Mouse (Mus musculus) right cerebral cortex, postnatal 10 days (tissue): ENCODE measurements around the gene Arnt2.
A peak's percentile ranks its signal among the peaks of the same experiment; 100 is the strongest.

Experiments used
- DNase-seq, 2 experiments: peaks; one replicate each; pipeline ENCODE4 v3.0.0; 2021; ENCODE audit warnings: low spot score in 2 of 2

The Arnt2 gene

DNA sequence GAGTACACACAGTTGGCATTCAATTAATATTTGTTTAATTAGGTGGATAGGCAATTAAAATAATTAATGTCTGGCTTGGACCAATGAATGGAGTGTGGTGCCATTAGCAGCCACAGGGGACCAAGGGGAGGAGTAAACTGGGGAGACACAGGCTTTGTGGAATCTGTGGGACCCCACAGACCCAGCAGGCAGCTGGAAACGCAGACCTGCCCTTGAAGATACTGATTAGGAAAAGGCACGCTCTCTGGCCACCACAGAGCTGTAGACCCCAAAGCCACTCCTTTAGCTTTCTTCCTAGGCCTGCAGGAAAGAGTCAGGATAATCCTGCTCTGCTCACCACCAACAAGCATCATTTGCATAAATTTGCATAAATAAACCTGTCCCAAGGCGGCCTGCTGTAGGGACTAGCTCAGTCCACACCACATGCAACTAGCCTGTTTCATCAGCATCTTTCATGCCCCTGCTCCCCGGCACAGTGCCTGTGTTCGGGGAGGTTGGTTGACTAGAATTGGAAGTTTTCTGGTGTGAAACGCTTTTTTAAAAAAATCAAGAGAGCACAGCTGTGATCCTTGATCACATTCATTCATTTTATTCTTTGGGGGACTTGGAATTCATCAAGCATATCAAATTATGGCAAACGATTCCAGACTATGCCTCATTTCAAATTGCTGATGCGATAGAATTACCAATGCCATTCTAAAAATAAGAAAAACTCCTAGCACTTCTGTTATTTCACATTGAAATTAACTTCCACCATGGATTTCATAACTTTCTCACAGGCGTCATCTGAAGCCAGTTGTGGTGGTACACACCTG, 8.1 kb downstream of the Arnt2 start:
- DNase-seq = no peak

DNA sequence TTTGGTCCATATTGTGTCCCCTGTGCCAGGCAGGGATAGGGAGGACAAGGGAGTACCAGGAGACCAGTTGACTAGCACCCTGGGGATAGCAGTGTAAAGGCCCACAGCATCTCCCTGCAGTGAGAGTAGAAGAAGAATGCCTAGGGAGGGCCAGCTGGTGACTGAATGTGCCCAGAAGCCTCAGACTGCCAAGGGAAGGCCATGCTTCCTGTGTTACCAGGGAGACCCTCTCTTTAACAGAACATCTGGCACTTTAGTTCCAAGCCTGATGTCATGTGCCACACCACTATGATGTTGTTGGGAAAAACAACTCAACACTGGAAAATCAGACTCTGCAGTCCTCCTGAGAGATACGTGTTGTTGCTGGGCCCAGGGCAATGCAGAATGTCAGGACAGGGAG, 12.7 kb downstream of the Arnt2 start:
- DNase-seq = peak in 1 of 2 experiments; percentile 53

DNA sequence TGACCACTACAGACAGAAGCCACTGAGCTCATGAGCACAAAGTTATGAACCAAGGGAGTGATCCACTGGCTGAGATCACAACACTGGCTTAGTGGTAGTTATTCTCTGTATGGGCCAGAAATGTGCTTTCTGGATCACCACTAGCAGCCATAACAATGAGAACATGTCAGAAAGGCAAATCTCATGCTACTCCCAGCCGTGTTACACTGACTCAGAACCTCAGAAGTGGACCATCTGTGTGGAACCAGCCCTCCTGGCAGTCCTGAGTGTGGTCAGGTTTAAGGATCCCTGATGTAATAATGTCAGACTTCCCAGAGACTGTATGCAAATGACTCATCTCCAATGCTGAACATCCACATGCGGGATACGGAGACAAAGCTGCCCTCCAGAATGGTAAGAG, 13.4 kb downstream of the Arnt2 start:
- no peak for DNase-seq

DNA sequence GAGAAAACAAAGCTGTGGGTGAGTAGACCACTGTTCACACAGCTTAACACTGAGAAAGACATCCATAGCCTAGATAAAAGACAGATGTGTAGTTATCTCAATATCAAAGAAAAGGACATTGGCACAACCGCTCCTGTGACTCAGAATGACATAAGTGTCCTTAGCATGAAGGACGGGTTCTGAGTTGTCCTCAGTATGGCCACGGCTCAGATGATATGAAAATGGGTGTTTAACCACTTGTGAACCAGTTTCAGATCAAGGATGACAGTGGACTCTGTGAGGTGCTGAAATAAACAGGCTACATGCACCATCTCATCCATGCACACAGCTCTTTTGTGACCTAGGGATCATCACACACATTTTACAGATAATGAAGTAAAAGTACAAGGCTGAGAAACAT, 22.1 kb downstream of the Arnt2 start:
- DNase-seq = no peak

DNA sequence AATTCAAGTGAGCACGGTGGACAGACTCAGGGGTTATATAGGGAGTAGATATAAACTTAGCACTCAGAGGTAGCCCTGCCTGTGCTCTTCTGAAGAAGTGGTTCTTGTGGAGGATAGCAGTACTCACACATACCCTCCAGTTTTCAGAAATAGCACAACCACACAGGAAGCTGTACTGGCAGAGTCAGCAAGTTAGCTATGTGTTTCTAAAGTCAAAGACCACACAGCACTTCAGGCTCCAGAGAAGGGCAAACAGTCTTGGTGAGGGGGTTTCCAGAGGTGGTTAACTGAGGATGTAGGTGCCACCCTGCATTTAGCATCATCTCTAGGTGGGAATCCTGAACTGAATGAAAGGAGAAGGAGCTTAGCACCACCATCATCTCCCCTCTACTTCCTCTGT, 23.5 kb downstream of the Arnt2 start:
- no peak for DNase-seq

DNA sequence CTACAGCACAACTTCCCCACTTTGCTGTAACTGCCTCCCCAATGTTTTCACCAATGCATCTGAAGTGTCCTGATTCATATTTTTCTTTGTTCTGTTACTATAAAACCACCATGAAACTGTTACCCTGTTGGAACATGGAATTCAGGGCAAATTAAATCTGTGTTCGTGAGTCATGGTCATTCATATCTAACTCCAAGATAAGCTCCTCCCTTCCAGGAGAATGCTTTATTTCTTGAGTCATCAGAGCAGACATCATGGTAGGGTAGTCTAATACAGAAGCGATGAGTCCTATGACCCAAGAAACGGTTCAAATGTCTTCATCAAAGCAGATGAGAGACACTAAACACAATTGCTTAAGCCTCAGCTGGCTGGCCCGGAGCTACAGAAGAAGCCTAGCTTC, 25.2 kb downstream of the Arnt2 start:
- DNase-seq = no peak

DNA sequence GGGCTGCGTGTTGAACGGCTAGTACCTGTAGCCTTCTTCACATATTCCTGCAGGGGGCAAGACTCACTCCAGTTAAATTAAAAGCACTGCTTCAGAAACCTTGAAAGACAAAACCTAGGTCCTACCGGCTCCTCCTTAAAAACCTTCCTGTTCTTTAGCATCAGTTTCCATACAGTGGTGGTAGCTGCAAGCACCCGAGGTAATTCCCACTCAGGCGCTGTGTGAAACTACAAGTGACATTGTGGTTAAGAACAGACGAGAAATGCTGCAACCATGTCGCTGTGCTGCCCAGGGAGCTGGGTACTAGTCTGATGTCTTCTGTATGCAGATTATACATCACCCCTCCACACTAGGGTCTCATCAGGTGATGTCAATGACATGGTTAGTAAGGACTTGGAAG, 25.9 kb downstream of the Arnt2 start:
- no peak for DNase-seq

DNA sequence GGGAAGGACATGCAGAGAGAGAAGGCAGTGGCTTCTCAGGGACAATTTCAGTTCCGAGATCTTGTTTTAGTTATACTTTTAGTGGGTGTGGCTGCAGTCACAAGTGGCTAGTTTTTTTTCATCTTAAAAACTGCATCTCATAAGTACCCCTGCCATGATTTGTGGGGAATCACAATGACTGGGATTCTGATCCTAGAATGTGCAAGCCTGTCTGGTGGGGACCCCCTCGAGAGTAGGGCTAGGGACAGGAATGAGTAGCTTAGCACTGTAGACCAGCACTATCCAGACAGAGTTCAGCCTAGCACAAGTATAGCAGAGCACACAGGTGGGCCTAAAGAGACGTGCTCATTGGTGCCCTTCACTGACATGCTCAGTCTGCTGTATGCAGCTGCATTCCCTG, 27.6 kb downstream of the Arnt2 start:
- DNase-seq = no peak

DNA sequence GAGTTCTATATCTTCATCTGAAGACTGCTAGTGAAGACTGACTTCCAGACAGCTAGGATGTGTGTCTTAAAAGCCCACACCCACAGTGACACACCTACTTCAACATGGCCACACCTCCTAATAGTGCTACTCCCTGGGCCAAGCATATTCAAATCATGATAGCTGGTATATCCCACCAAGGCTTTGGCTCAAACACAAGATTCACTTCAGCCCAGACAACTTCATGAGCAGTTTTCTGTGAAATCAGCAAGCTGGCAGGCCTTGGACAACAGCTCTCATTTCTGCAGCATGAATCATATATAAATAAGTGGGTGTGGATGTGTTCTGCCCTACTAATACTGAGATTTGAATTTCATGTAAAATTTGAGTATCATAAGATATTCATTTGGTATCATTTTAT, 29.2 kb downstream of the Arnt2 start:
- DNase-seq = no peak

DNA sequence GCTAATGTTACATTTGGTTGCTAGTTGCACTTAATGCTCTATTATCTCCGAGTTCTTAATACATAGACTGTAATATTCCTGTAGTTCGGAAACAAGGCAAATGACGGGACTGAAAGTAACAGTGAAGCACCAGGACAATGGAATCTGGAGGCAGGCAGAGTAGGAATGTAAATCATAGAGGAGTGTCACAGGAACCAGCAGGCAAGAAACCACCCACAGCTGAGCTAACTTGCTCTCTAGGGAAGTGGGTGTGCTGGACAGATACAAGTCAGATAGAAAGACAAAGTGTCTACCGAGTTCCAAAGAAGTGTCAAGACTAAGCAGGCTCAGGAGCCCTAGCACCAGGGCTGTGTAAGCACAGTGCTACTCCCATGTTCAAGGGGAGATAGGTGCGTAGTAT, 32.6 kb downstream of the Arnt2 start:
- no peak for DNase-seq

DNA sequence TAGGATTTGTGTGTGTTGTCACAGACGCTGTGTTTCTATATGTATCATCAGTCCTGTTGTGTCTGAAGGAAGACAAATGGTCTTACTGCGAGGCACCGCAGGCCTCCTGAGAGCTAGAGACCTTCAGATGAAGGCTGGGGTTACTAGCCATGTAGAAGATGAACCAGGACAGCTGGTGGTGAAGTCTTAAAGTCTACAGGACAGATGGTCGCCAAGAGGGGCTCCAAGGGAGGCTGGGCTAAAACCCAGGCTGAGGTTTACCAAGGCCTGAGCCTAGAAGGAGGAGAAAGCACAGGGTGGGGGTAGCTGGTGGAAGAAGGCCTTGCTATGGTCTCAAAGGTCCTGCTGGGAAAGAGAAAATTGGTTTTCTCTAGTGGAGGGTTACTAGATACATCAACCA, 36.3 kb downstream of the Arnt2 start:
- no peak for DNase-seq

DNA sequence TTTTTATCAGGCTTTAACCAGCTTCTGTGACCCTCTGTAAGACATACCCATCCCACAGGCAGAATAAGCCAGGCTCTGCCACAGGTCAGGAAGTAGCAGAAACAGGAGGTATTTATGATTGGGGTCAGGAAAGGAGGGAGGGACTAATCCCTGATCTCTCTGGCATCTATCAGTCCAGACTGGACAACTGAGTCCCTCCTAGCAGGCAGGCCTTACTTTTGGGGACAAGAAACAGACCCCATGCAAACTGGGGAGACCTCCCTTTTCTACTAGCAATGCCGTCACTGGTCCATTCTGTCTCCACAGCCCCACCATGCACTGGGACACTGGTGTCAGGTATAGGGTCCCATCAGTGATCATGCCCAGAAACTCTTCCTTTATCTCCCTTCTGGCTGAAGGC, 37.1 kb downstream of the Arnt2 start:
- DNase-seq = no peak

DNA sequence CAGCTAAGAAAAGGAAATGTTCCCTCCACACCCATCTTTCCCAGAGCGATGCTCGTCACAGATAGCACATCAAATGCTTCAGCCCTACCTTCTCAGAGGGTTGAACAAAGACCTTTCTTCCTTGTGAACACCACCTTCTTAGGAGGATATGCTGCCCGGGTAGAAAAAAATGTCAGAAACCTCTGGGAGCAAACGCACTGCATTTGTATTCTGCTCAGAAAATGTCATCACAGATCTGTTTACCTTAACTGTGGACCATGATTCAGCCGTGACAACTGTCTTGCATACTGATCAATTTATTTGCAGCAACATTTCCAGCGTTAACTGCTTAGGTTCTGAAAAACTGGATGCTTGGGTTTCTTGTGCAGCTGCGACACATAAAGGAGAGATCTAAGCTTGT, 37.7 kb downstream of the Arnt2 start:
- DNase-seq = no peak

DNA sequence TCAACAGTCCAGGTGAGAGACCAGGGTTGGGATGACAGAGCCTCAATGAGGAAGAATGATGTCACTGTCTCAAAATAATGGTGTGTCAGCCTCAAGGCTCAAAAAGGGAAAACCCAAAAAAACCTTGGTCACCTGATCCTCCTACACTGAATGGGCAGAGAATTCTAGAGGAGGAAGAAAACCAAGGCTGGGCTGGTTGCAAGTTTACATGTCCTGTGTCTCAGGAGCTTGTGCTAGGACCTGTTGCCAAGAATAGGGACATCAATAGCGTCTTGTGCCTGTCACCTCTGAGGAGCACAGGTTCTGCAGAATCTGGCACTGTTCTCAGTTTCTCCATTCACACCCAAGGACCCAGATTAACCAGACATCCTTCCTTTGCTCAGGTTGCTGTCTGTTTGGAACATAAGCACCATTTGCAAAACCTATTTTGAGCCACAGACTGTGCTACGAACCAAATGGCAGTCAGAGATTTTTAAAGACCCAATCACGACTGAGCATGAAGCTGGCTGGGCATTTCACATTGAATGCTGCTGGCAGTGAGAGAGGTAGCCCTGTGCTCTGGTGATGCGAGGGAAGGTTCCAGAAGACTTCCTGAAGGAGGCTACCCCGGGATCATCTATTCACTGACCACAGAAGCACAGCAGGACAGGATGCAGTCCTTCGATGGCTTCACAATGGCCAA, 38.9 kb downstream of the Arnt2 start:
- DNase-seq = peak in 1 of 2 experiments; percentile 56

DNA sequence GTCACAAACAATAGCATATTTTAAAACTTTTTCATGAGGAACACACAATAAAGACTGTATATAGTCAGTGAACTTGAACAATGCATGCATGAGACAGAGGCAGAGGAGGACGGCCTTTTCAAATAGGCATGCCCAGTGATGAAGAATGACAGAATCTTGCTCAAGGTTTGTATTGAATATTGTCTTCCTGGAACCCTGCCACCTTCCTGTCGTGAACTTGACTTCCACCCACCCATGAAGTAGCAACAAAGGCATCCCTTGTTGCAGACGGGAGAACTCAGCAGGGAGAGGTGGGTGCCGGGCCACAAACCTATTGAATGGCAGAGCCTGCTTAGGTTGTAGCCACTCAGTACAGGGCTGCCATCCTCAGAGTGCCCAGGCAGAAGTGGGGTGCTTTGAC, 43.7 kb downstream of the Arnt2 start:
- no peak for DNase-seq

DNA sequence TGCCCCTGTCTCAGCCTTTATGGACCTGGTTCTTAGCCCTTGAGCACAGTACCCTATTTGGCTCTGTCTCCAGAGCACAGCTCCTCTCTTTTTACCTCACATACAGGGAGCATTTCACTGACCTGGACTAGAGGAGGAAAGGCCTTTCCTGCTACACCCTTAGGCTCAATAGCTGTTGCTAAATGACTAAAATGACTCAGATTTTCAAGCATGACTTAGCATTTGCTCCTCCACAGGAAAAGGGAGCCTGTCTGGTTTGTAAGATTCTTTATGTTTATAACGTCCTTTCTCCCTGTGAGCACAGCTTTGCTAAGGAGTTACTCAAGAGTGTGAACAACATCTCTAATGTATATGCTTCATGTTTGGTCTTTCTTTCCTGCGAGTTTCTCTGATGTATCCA, 47.3 kb downstream of the Arnt2 start:
- no peak for DNase-seq

DNA sequence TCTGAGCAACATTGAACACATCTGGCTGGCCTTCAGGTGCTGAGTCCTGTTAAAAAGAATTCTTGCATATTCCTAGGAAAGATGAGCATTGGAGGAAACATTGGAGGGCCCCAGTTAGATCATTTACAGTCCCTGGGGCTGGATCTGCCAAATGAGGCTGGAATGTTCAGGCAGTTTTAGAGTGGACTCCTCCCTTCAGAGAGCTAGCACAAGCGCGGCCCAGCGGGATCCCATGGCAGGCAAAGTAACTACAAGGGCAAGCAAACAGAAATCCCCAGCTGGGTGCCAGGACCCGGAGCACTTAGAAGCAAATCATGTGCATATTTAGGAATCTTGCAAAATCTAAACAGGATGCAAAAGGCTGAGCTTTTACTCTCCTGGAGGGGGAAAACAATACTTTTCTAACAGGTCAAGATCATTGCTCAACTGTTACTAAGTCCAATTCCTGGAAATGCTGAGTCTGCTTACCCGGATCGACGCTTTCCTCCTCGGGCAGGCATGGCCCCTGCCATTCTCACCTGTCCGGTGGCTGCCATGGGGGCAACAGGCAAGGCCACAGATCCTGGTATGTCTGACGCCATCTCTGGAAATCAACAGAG, 48.8 kb downstream of the Arnt2 start:
- DNase-seq = no peak

DNA sequence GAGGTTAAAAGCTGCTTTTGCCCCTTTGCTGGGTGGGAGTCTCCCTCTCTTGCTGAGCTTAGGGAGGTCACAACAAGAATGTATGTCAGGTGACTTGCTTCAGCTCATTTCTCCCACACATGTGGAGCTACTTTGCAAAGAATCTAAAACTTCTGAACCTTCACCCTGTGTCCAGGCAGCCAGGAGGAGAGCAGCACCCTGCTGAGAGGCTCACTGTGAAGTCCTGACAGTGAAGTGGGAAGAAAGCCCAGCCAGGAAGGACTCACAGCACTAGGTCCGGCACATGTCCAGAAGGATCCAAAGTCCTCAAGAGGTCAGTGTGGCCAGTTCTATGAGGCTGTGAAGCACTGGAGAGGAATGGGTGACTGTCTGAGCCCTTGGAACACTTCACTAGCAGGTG, 51.5 kb downstream of the Arnt2 start:
- no peak for DNase-seq

DNA sequence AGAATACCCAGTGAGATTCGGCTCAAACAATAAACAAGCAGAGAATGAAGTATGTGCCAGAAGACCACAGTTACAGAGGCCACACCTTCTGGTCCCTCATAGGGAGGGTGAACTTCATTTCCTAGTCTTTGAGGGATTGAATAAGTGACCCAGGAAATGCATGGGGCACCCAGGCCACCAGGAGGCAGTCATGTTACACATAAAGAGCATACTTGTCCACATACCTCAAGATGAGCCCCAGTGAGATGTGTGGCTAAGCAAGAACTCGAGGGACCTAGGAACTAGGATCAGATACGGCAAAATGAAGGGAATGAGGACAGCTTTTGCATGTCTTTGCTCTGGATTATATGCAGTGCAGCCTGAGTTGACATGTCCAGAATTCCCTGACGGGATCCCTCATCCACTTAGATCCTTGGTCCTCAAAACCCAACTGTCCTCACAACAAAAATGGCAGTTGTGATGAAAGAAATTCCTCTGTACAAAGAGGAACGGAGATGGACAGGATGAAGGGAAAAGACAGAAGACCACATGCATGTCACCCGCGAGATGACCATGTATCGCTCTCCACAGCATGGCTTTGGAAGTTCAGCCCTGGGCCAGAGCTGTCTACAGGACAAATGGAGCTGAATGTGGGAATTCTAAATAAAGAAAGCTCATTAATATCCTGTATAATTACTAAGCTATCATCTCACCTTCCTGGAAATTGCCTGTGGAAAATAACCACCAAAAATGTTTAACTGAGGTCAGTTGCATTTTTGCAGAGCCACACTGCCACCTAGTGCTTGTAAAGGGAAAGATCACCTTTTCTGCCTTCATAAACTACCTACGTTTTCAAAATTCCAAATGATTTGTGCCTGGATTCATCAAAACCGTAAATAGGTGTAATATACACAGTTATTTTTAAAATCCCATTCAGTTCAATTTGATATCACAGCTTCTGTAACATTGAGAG, 54.1 kb downstream of the Arnt2 start:
- peak; percentile 72 to 74 for DNase-seq

DNA sequence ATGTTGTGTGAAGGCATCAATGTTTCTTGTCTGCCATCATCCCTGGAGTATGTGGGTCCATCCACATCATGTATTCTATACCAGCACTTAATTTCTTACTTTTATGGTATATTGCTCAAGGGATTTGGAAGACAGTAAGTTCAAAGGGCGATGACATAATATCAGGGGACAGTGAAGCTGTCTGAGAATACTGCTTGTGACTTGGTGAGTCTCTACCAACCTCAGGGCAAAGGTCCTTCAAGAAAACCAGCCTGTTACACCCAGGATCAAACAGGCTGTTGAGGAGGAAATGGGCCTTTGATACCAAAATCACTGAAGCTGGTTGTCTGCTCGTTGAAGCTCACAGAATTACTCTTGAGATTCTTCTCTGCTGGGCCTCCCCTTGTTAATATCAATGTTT, 55.1 kb downstream of the Arnt2 start:
- DNase-seq = no peak

DNA sequence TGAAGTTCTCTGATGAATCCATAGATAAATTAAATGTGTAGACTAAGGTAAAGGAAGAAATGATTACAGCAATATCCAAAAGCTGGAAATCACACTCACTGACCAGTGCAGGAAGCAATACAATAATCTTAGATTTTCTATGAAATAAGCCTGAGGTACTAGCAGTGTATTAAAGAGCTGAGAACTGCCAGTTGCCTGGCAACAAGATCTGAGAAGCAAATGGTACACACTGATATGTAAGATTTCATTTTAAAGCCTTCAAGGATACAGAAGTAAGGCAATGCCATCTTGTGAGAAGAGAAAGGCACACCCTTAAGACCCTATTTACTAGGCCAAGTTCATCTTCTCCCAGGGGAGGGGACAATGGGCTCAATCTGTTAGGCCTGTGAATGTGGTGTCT, 59.4 kb downstream of the Arnt2 start:
- peak in 1 of 2 experiments; percentile 65 for DNase-seq

DNA sequence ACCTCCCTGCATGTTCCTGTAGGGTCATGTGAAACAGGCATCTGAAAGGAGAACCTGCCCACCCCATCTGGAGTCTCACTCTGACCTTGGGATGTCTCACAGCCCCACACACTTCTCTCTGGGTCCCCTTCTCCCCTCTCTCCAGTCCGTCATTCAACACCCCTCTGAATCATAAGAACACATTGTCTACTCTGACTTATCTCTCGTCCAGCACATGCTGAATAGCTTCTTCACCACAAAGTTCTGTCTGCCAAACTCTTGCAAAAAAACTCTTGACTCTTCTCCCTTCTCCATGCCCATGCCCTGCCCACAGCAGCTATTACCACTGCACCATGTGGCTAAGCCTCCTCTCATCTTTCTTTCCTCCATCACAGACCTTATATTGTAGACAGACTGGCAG, 60.0 kb downstream of the Arnt2 start:
- DNase-seq = no peak
